Mouse (Mus musculus) layer of hippocampus, postnatal 36 days (tissue): Measurements from ENCODE around the gene Ptprn2. TPM values are rescaled to one million over a fixed set of nuclear protein-coding genes. Genes with fewer than 3 reads are reported as not detected.

Experiments used
- DNase-seq, 2 experiments: peaks; one replicate each; pipeline ENCODE4 v3.0.0; 2022
- total RNA-seq, 2 experiments: library from RNA; stranded (reverse); gene quantifications; 2 replicates each; pipeline ENCODE4 v1.2.3; 2021

The Ptprn2 gene
- total RNA-seq, 2 experiments from 2014 or later: 281 to 298 TPM

GRCm38 (mm10) chr12:117172529-117172884 is 687.0 kb downstream of the Ptprn2 start:
- no peak for DNase-seq

GRCm38 (mm10) chr12:117172885-117173529 is 687.5 kb downstream of the Ptprn2 start:
- no peak for DNase-seq

DNA sequence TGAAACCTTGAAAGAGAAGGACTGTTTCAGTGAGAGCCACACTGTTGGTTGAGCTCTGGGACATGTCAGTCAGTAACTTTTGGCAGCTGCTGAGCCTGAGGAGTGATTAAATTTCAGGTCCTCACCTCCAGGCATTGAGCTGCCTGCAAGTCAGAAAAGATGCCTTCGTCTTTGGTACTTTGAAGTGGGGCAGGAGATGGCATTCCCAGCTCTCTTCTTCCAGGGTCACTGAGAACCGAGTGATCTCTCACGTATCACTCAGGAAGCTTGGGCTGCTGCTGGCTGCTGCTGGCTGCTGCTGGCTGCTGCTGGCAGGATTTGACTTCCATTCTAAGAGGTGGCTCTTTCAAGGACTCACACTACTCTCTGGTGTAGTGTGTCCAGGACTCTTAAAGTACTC is 688.7 kb downstream of the Ptprn2 start:
- DNase-seq: no peak

DNA sequence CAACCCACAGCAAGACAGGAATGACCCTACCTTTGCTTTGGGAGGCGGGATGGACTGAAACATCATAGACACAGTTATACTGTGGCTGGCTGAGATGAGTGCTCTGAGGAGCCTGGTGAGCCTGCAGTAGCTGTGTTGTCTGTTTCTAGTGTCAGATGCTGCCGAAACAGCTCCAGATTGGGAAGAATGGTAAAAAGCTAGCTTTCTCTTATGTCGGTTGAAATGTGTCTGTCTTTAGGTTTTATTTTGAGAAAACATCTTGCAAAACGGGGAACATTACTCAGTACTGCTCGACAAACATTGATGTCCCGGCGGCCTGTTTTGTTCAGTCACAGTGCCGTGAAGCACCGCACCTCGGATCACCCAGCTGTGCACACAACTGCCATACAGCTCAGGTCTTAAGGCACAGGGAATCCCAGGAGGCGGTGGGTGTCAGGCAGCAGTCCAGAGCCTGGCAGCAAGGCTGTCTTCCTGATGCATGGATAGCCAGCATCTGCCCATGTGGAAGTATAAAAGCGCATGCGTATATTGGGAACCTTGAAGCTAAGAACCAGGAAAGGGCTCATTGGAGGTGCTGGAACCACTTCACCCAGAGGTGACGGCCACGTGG is 689.7 kb downstream of the Ptprn2 start:
- no peak for DNase-seq

DNA sequence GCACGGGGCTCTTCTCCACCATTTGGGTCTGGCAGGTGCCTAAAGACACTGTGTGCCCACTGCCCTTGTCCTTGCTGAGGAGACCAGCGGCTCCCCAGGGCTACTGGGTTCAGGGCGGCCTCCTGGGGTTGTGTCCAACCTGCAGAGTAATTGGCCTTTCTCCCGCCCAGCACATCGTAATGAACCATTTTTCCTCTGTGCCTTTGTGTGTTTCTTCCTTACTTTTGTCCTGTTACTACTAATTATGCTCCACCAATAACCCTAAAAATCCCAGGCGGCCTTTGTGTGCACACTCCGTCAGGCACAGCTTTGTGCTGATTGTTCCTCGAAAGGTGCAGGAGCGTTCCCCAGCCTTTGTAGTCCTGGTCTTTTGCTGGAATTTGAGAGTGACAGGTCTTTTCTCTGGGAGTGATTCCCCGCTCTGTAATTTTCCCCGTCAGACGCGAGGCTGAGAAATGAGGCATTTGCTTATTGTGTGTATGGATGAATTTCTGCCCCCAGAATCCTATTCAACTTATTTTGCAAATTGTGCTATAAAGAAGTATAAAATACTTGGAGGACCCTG is 690.8 kb downstream of the Ptprn2 start:
- DNase-seq: no peak

DNA sequence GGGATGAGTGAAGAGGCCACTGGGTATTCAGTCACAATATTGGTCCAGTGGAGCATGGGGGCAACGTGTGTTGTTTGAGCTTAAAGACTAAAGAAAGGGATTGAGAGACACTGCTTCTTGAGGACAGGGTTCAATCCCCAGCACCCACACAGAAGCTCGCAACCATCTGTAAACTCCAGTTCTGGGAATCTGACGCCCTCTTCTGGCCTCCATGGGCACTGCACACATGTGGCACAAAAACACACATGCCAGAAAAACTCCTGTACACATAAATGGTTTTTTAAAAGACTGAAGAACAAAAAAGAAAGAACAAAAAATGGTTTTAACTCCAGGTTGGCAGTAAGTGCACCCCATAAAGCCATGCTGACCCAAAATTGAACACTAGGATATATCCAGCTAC is 701.6 kb downstream of the Ptprn2 start:
- DNase-seq: no peak

DNA sequence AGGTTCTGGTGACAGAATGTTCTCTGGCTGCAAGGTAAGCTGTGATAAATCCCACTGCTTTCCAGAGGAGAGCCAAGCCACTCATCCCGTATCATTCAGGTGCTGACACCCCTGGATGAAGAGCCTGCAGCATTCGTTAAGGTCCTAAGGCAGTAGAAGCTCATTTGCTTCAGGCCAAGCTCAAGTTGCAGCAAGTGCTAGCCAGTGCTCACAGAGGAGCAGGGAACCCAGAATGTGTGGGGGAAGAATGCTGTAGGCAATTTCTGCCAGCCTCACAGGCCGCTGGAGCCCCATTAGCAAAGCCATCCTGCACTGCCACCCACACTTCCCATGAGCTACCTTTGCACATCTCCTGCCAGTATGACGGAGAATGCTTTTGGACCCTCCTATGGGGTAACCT is 706.5 kb downstream of the Ptprn2 start:
- DNase-seq: peak in 1 of 2 experiments; percentile 38

GRCm38 (mm10) chr12:117196721-117197425 is 711.4 kb downstream of the Ptprn2 start:
- peak; percentile 53 to 54 for DNase-seq

- DNase-seq: no peak
Observed at GRCm38 (mm10) chr12:117198093-117198492, 712.6 kb downstream of the Ptprn2 start.

DNA sequence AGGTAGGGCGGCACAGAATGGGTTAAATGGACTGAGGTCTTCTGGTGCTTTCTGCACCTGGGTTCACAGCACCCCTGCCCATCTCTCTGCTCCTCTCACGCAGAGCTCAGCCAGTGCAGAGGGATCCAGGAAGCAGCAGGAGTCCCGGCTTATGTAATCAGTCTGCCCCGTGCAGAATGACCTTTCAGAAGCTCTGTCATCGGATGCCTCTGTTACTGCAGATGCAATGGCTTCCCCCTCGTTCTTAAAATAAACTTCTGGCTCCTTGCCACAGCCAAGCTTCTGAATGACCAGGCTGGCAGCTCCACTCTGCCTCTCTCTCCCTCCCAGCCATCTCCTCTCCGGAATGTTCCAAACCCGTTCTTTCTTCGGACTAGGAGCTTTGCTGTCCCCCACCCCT is 714.6 kb downstream of the Ptprn2 start:
- DNase-seq: peak; percentile 55 to 64

DNA sequence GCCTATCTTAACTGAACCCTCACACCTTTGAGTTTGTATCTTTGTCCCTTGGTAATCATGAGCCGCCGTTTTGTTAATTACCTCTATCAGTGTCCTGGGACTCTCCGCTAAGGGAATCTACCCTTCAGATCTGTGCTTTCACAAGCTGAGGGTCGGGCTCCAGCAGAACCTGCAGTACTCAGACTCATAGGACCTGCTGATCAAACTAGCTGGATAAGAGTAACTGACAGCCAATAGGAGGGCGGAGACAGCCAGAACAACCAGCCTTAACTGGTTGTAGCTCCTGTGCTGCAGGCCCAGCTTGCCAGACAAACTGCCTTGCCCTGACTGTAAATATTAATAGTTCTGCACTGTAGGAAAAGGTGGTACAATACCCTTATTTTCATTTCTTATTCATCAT is 715.1 kb downstream of the Ptprn2 start:
- DNase-seq: peak in 1 of 2 experiments; percentile 24

DNA sequence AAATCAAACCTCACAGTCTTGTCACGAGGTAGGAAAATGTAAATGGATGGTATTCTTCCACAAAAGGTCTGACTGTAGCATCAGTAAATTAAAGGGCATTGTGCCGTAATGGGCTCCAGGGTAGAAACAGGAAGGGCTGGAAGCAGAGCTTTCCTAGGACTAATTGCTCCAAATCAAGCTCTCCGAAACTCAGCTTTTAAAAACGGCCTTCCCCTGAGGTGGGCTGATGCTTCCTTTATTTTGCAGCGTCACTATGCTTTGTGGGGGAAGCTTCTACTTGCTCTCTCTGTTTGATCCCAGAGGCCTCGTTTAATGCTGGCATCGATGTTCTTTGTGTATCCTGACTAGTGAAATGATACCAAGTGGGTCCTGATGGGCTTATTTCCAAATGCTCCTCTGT is 718.0 kb downstream of the Ptprn2 start:
- no peak for DNase-seq

- DNase-seq: no peak
Observed at GRCm38 (mm10) chr12:117204905-117205304, 719.4 kb downstream of the Ptprn2 start.

DNA sequence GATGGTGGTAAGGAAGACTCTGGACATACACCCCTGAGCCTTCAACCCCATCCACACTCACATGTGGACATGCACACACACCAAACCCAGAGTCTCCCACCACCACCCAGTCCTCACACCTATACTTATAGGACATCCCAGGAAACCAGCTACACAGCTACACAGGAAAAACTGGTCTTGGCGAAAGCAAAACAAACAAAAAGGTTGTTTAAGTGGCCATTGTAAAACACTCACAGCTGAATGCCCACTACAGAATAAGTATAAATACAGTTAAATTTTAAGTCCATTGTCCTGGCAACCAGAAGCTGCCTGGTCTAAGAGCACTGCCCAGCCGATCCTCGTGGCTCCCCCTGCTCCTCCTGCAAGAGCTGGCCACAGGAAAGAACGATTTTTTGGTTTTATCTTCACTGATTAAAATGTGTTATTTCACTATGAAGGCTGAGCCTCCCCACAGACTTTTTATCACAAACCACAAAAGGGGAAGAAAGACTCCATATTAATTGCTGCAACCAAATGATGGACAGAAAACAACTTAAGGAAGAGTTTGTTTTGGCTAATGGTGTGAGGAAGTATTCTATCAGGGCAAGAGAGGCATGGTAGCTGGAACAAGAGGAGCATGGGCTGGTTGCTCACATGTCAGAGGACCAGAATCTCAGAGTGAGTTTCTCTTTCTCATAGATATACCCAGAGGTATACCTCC is 722.1 kb downstream of the Ptprn2 start:
- DNase-seq: no peak

DNA sequence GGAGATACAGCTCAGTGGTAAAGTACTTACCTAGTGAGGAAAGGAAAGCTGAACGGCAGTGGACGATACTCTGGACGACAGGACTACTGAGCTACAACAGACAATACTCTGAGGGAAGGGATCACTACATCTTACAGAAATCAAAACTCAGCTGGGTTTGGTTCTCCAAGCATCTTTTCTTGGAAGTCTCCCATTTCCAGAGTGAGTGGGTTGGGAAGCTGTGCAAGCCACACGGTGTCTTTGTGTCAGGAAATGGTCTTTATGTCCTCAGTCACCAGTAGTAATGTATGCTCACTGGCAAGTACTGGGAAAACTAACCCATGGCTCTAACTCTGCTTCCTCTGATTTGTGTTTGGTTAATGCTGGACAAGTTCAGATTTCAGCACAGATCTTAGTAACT is 724.9 kb downstream of the Ptprn2 start:
- DNase-seq: no peak

DNA sequence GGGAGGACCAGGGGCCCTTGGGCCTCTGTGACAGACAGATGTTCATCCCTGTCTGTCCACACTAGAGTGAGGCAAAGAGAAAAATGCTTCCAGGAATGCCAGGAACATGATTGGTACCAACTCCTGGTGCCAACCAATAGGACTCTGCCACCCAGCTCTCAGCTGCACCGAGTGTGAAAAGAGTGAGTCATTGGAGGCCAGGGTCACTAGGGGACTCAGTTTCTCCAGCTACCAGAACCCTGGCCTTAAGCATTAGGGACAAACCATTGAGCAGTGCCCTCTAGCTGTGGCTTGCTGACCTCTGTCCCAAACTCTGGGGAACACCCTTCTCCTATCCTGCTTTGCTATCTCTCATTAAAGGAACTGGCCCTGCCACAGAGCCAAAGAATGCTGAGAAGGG is 728.0 kb downstream of the Ptprn2 start:
- DNase-seq: no peak

GRCm38 (mm10) chr12:117214272-117214671 is 728.8 kb downstream of the Ptprn2 start:
- no peak for DNase-seq

- DNase-seq: no peak
Observed at GRCm38 (mm10) chr12:117214919-117215318, 729.4 kb downstream of the Ptprn2 start.

DNA sequence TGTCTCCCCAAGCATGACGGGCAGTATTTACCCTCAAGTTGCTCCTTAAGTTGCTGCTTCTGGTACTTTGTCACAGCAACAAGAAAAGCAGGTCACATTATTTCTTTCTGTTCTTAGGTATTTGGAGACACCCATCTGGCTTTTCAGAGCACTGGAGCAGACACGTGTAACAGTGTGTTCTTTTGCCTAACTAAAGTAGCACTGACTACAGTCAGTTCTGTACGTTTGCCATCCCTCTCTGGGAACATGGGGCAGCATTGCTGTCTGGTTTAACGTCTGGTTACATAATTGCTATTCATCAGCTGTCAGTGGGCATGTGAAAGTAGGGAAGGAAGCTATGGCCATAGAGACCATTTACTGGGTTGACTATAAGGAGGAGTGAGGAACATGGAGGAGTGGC is 736.4 kb downstream of the Ptprn2 start:
- no peak for DNase-seq

DNA sequence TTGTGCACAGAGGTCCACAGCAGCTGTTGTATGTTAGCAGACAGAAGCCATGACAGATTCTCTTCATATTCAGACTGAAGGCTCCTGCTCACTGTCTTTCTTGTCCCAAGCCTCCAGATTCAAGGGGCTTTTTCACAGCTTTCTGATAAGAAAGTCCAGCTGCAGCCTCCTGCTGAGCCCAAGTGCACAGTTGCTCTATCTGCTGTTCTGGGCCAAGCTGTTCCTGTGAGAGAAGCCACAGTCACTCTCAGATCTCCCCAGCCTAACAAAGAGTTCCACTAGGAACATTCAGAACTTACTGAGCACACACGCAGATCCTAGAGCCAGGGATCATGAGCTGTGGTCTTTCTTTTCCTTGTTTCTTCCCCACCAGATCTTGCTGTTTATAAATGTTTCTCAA is 738.5 kb downstream of the Ptprn2 start:
- DNase-seq: no peak

- no peak for DNase-seq
Observed at GRCm38 (mm10) chr12:117227236-117227635, 741.7 kb downstream of the Ptprn2 start.

GRCm38 (mm10) chr12:117229442-117229841 is 743.9 kb downstream of the Ptprn2 start:
- DNase-seq: no peak

DNA sequence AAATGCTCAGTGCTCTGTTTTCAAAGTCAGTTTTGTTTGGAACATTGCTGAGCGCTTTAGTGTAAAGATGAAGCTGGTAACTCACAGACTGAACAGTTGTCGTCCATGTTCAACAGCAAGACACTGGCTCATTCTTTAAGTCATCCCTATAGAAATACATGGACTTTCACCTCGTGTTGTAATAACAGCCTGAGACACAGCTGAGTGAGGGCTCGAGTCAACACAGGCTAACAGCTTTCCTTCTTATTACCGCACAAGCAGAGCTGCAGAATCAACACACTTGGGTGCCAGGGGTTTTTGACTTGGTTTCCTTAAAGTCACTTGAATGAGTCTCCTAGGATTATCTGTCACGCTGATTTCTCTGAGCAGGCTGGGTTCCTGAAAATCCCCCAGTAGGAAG is 744.8 kb downstream of the Ptprn2 start:
- DNase-seq: no peak
